Mouse (Mus musculus): ENCODE measurements around the gene Rpl24. TPM values are rescaled to one million over a fixed set of nuclear protein-coding genes. Genes with fewer than 3 reads are reported as not detected.
"Not testable (repeated sequence)": the region's sequence is repeated elsewhere in the genome, so short reads cannot be mapped to it uniquely, and the experiment has no call there.

Gene Rpl24
- 581 and 585 TPM in 2 replicates for polyA plus RNA-seq (2015; fragmentation: Nextera tagmentation; extraction: Ambion mirVana)

GRCm38 (mm10) chr16:55966212-55966871 lies at the start of gene Rpl24:
Gene Rpl24 (plus strand): TSS chr16:55966275.
- peak within 1 kb of the TSS; percentile 82 for H3K9ac ChIP-seq (replicated peaks)
- H3K4me3 ChIP-seq = peak within 1 kb of the TSS; percentile 85
- no peaks in the 10 kb centered on the region for H3K27me3 ChIP-seq
- H3K9me3 ChIP-seq = no peaks in the 10 kb centered on the region
- H3K4me2 ChIP-seq (replicated peaks) = peak within 1 kb of the TSS; percentile 70
- H3K4me1 ChIP-seq = peaks cover 27% of the 10 kb centered on the region
- peak within 1 kb of the TSS; percentile 91 for H3K27ac ChIP-seq (replicated peaks)
- WGBS = under 1% methylated on average over 42 of the region's 42 CpGs
- ATAC-seq (replicated peaks) = peak; percentile 97
- H3K36me3 ChIP-seq = peaks cover 30% of the 10 kb centered on the region

DNA sequence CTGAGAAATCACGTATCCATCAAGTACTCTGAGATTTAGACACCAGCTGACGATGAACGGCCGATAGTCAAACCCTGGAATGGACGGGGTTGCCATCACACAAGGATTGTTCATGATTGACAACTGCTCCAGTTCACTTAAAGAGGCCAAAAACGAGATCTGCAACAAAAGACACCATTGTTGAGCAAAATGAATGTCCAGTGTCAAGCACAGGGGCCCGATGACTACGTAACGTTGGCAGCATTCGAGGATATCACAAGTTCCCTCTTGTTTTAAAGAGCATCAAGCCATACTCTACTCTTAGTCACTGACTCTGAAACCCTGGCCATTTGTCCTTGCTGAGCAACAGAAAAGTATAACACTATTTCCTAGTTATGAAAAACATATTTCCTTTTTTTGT lies 44.0 kb upstream of the Rpl24 start:
- 87% methylated on average over 10 of the region's 10 CpGs for WGBS
- H3K36me3 ChIP-seq = peaks cover 56% of the 10 kb centered on the region
- ATAC-seq (replicated peaks) = no peak

DNA sequence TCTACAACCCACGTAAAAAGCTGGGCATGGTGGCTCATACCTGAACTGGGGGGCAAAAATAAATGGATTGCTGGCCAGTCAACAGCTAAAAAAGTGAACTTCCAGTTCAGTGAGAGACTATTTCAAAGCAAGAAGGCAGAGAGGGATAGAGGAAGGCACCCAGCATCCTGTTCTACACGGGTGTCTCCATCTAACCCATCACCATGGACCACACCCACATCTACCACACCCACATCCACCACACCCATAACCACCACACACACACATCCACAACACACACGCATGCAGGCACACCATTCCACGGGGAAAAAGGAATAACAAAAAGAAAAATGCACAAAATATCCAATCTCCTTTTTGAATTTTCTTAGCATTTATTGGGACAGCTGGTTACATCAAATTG lies 42.1 kb upstream of the Rpl24 start:
- Histone ChIP-seq H3K27me3 (no peaks in the 10 kb centered on the region), H3K4me2 (replicated peaks) (no peak overlapping the region), H3K9me3 (no peaks in the 10 kb centered on the region), H3K27ac (replicated peaks) (no peak overlapping the region), H3K9ac (replicated peaks) (no peak overlapping the region), H3K36me3 (peaks cover 46% of the 10 kb centered on the region), H3K4me3 (no peak overlapping the region), H3K4me1 (no peaks in the 10 kb centered on the region)
- ATAC-seq (replicated peaks) = no peak
- 100% methylated on average over 4 of the region's 4 CpGs for WGBS

More for the DNA sequence above, 44.0 kb upstream of the Rpl24 start:
- H3K27me3 ChIP-seq = no peaks in the 10 kb centered on the region
- no peak overlapping the region for H3K9ac ChIP-seq (replicated peaks)
- H3K4me2 ChIP-seq (replicated peaks) = no peak overlapping the region
- H3K4me3 ChIP-seq = no peak overlapping the region
- no peak overlapping the region for H3K27ac ChIP-seq (replicated peaks)
- no peaks in the 10 kb centered on the region for H3K9me3 ChIP-seq
- H3K4me1 ChIP-seq = no peaks in the 10 kb centered on the region

- WGBS = under 1% methylated on average over 32 of the region's 32 CpGs
- Histone ChIP-seq H3K27me3 (no peaks in the 10 kb centered on the region), H3K36me3 (peaks cover 4% of the 10 kb centered on the region; the same call in 1 of the 2 replicates), H3K9me3 (no peaks in the 10 kb centered on the region), H3K4me1 (peaks cover 11% of the 10 kb centered on the region; the same call in 1 of the 2 replicates), H3K9ac (replicated peaks) (peak overlapping the region; percentile 65), H3K27ac (replicated peaks) (peak overlapping the region; percentile 69), H3K4me2 (replicated peaks) (peak overlapping the region; percentile 55), H3K4me3 (peak overlapping the region; percentile 62)
- peak; percentile 46 for ATAC-seq (replicated peaks)
These were observed 32.3 kb upstream of the Rpl24 start for GRCm38 (mm10) chr16:55933681-55934343.

GRCm38 (mm10) chr16:55934453-55935037 lies 31.5 kb upstream of the Rpl24 start, which contains the start of gene Cep97:
Gene Cep97 (minus strand): TSS chr16:55934855.
- Histone ChIP-seq H3K9ac (replicated peaks) (peak within 1 kb of the TSS; percentile 65), H3K4me3 (peak within 1 kb of the TSS; percentile 62), H3K4me1 (peaks cover 11% of the 10 kb centered on the region; the same call in 1 of the 2 replicates), H3K27me3 (no peaks in the 10 kb centered on the region), H3K4me2 (replicated peaks) (peak within 1 kb of the TSS; percentile 55), H3K27ac (replicated peaks) (peak within 1 kb of the TSS; percentile 69), H3K9me3 (no peaks in the 10 kb centered on the region), H3K36me3 (peaks cover under 1% of the 10 kb centered on the region; the same call in 1 of the 2 replicates)
- under 1% methylated on average over 24 of the region's 24 CpGs for WGBS
- ATAC-seq (replicated peaks) = peak; percentile 100

GRCm38 (mm10) chr16:55938761-55939160 lies 27.3 kb upstream of the Rpl24 start:
- 81% methylated on average over 4 of the region's 4 CpGs for WGBS
- Histone ChIP-seq H3K27ac (replicated peaks) (no peak overlapping the region), H3K27me3 (no peaks in the 10 kb centered on the region), H3K9ac (replicated peaks) (no peak overlapping the region), H3K4me2 (replicated peaks) (no peak overlapping the region), H3K36me3 (no peaks in the 10 kb centered on the region), H3K9me3 (no peaks in the 10 kb centered on the region), H3K4me3 (no peak overlapping the region), H3K4me1 (no peaks in the 10 kb centered on the region)
- ATAC-seq (replicated peaks) = no peak

- H3K4me1 ChIP-seq = no peaks in the 10 kb centered on the region
- no peaks in the 10 kb centered on the region for H3K9me3 ChIP-seq
- no peak overlapping the region for H3K4me3 ChIP-seq
- H3K36me3 ChIP-seq = no peaks in the 10 kb centered on the region
- no peak for ATAC-seq (replicated peaks)
- H3K9ac ChIP-seq (replicated peaks) = no peak overlapping the region
- H3K27ac ChIP-seq (replicated peaks) = no peak overlapping the region
- no peak overlapping the region for H3K4me2 ChIP-seq (replicated peaks)
- no peaks in the 10 kb centered on the region for H3K27me3 ChIP-seq
- 90% methylated on average over 6 of the region's 6 CpGs for whole genome bisulfite sequencing
These were observed 26.4 kb upstream of the Rpl24 start for GRCm38 (mm10) chr16:55939703-55940102.

DNA sequence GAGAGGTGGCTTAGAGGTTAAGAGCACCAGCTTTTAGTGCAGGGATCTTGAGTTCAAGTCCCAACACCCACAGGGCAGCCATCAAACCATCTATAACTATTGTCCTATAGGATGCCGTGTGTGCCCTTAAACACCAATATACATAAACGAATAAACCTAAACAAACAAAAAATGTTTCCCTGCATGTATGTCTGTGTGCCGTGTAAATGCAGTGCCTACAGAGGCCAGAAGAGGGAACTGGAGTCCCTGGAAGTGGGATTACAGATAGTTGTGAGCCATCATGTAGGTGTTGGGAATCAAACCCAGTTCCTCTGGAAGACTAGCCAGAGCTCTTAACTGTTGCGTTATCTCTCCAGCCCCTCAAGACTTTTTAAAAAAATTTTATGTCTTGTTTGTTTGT lies 25.3 kb upstream of the Rpl24 start:
- ATAC-seq (replicated peaks) = no peak

GRCm38 (mm10) chr16:55947266-55947665 lies 18.8 kb upstream of the Rpl24 start:
- ATAC-seq (replicated peaks) = no peak
- no peak overlapping the region for H3K4me3 ChIP-seq
- no peak overlapping the region for H3K9ac ChIP-seq (replicated peaks)
- no peaks in the 10 kb centered on the region for H3K27me3 ChIP-seq
- H3K4me2 ChIP-seq (replicated peaks) = no peak overlapping the region
- H3K36me3 ChIP-seq = no peaks in the 10 kb centered on the region
- 80% methylated on average over 3 of the region's 3 CpGs for WGBS
- no peaks in the 10 kb centered on the region for H3K9me3 ChIP-seq
- H3K4me1 ChIP-seq = no peaks in the 10 kb centered on the region; the same call in 1 of the 2 replicates
- H3K27ac ChIP-seq (replicated peaks) = no peak overlapping the region

More for the DNA sequence above, 25.3 kb upstream of the Rpl24 start:
- H3K9me3 ChIP-seq = no peaks in the 10 kb centered on the region
- no peaks in the 10 kb centered on the region for H3K4me1 ChIP-seq
- H3K36me3 ChIP-seq = no peaks in the 10 kb centered on the region
- H3K4me2 ChIP-seq (replicated peaks) = no peak overlapping the region
- WGBS = 92% methylated on average over 4 of the region's 4 CpGs
- H3K27me3 ChIP-seq = no peaks in the 10 kb centered on the region
- H3K27ac ChIP-seq (replicated peaks) = no peak overlapping the region
- H3K4me3 ChIP-seq = no peak overlapping the region
- no peak overlapping the region for H3K9ac ChIP-seq (replicated peaks)

DNA sequence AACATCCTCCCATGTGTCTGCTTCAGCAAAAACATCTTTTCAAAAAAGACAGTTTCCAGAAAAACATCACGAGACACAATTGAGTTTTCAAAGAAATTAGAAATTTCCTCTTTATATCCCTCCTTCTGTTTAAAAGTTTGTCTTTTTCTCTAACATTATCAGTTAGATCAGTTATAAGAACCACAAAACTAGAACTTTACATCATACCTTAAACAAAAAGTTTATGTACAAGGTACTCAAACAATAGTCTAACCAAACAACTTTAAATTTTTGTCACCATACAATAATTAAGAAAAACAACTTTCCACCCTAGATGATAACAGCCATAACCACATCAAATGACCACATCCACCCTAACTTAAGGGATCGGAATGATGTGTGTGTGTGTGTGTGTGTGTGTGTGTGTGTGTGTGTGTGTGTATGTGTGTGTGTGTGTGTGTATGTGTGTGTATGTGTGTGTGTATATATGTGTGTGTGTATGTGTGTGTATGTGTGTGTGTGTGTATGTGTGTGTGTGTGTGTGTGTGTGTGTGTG lies 18.1 kb upstream of the Rpl24 start:
- H3K9ac ChIP-seq (replicated peaks); H3K27ac ChIP-seq (replicated peaks); H3K4me3 ChIP-seq; H3K27me3 ChIP-seq; ATAC-seq (replicated peaks); H3K4me1 ChIP-seq; H3K4me2 ChIP-seq (replicated peaks); H3K36me3 ChIP-seq; H3K9me3 ChIP-seq: not testable (repeated sequence)
- WGBS = 85% methylated on average over 2 of the region's 2 CpGs

DNA sequence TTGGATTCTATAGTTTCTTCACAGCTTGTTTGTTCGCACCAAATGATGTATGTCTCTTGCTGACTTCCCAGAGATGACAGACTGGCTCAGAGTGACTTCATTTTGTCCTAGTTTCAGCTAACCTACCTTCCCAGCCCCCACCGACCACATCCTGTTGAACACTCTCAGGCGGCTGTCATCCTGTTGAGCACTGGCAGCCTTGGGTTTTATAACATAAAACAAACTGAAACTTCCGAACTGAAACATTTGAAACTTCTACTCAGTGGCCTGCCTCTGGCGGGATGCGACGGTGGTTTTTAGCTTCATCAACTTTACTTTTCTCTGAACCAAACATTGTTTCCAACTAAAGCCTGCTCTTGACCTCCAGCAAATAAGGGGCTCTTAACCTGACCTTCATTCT lies 17.1 kb upstream of the Rpl24 start:
- Histone ChIP-seq H3K4me2 (replicated peaks) (no peak overlapping the region), H3K4me3 (no peak overlapping the region), H3K27ac (replicated peaks) (no peak overlapping the region), H3K9ac (replicated peaks) (no peak overlapping the region), H3K9me3 (no peaks in the 10 kb centered on the region), H3K4me1 (no peaks in the 10 kb centered on the region; the same call in 1 of the 2 replicates), H3K27me3 (no peaks in the 10 kb centered on the region), H3K36me3 (no peaks in the 10 kb centered on the region)
- 70% methylated on average over 7 of the region's 7 CpGs for WGBS
- no peak for ATAC-seq (replicated peaks)

GRCm38 (mm10) chr16:55950462-55950861 lies 15.6 kb upstream of the Rpl24 start:
- Histone ChIP-seq H3K9me3 (no peaks in the 10 kb centered on the region), H3K36me3 (no peaks in the 10 kb centered on the region), H3K4me2 (replicated peaks) (no peak overlapping the region), H3K4me1 (no peaks in the 10 kb centered on the region; the same call in 1 of the 2 replicates), H3K9ac (replicated peaks) (no peak overlapping the region), H3K27ac (replicated peaks) (0 out of 2 replicates have a peak overlapping the region, but pooled peaks have one; percentile 17), H3K4me3 (no peak overlapping the region), H3K27me3 (no peaks in the 10 kb centered on the region)
- WGBS = 69% methylated on average over 3 of the region's 3 CpGs
- ATAC-seq (replicated peaks) = no peak

All from forebrain, embryonic 15.5 days (tissue).